Mouse (Mus musculus) CD4-positive, CD25-positive, alpha-beta regulatory T cell, adult 9 weeks (primary cell): Measurements from ENCODE around the gene Jmjd6. TPM values are rescaled to one million over a fixed set of nuclear protein-coding genes. Genes with fewer than 3 reads are reported as not detected.

Experiments
- polyA plus RNA-seq: library from polyadenylated mRNA; unstranded; fragments of 100-300 nt; shearing (Covaris generic); gene quantifications from one replicate; pipeline ENCODE4 v1.2.1, GENCODE M21; 2017

Jmjd6 gene
- 74.6 TPM for polyA plus RNA-seq

GRCm38 (mm10) chr11:116843261-116844233 is at the start of gene Jmjd6, which contains the start of gene Mettl23:
Gene Jmjd6 (minus strand): TSS chr11:116843449.
Gene Mettl23 (plus strand): TSS chr11:116843278.

GRCm38 (mm10) chr11:116852891-116853511 is 9.8 kb upstream of the Jmjd6 start, which contains the start of gene Srsf2:
Gene Srsf2 (minus strand): TSS chr11:116853094.

GRCm38 (mm10) chr11:116852291-116852890 is 9.1 kb upstream of the Jmjd6 start, which contains the start of gene Mfsd11:
Gene Mfsd11 (plus strand): TSS chr11:116852440.

GRCm38 (mm10) chr11:116827534-116828165 is 15.6 kb downstream of the Jmjd6 start, which contains the start of gene Mxra7:
Gene Mxra7 (minus strand): TSS chr11:116828046.

Other genes starting within 250 kb of the Jmjd6 start
- 16.7 TPM for gene Rhbdf2, start 216.4 kb downstream of the Jmjd6 start, polyA plus RNA-seq
- not detected for gene Prcd, start 189.9 kb downstream of the Jmjd6 start, polyA plus RNA-seq
- gene Cygb, start 189.1 kb downstream of the Jmjd6 start, polyA plus RNA-seq = not detected
- gene St6galnac1, start 67.9 kb downstream of the Jmjd6 start, polyA plus RNA-seq = 0.45 TPM
- not detected for gene Mxra7, start 15.4 kb downstream of the Jmjd6 start, polyA plus RNA-seq
- gene Mettl23, start 171 bp downstream of the Jmjd6 start, polyA plus RNA-seq = 234 TPM
- gene Mfsd11, start 9.0 kb upstream of the Jmjd6 start, polyA plus RNA-seq = 28.4 TPM
- 64.8 TPM for gene Srsf2, start 9.6 kb upstream of the Jmjd6 start, polyA plus RNA-seq
- gene Mgat5b, start 75.4 kb upstream of the Jmjd6 start, polyA plus RNA-seq = not detected